Mouse (Mus musculus): ENCODE data around the gene Sgtb. TPM values are rescaled to one million over a fixed set of nuclear protein-coding genes. Genes with fewer than 3 reads are reported as not detected.

Sgtb gene
- total and polyA plus RNA-seq, 3 experiments, result 0.39 to 0.99 (median 0.57) TPM

DNA sequence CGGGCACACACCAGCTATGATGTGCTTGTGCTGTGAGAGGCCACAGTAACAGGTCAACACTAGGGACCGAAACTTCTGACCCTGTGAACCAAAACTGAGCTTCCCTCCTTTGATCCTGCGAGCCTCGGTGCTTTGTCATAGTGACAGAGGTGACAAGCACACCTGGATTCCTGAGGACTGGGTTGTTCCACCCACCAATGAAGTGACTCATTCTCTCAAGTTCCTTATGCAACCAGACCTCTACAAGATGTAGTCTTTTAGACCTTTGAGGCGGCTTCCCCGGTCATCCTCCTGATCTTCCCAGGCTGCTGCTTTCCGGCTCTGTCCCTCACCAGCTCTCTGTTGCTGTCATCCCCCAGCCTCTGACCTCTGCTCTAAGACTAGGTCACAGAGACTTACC, 27.0 kb upstream of the Sgtb start:
- intact Hi-C loops (cut with DNase I), result no loop called here
- Histone ChIP-seq H3K27me3 (ENCODE audit: control insufficient read depth, insufficient read depth, low read length) (no peaks in the 10 kb centered on the region), H3K9ac (ENCODE audit: low read depth, low read length) (no peak overlapping the region), H3K4me1 (ENCODE audit: control insufficient read depth, insufficient read depth, low read length) (no peaks in the 10 kb centered on the region), H3K27ac (no peak overlapping the region), H3K4me3 (no peak overlapping the region), H3K79me2 (replicated peaks; ENCODE audit: control insufficient read depth, insufficient read depth, low read length) (no peaks in the 10 kb centered on the region), H3K36me3 (ENCODE audit: control insufficient read depth, insufficient read depth, low read length) (no peaks in the 10 kb centered on the region)
- no peak for DNase-seq
- 96% methylated on average over 7 of the region's 7 CpGs for WGBS
- TF ChIP-seq POLR2A (IDR thresholded peaks at IDR 0.05; ENCODE audit: insufficient read depth, low read depth, low read length), result no peak
- TF ChIP-seq EP300 (IDR thresholded peaks at IDR 0.05; ENCODE audit: insufficient read depth, low read depth, low read length), result no peak
- TF ChIP-seq CTCF (IDR thresholded peaks at IDR 0.05), result no peak

DNA sequence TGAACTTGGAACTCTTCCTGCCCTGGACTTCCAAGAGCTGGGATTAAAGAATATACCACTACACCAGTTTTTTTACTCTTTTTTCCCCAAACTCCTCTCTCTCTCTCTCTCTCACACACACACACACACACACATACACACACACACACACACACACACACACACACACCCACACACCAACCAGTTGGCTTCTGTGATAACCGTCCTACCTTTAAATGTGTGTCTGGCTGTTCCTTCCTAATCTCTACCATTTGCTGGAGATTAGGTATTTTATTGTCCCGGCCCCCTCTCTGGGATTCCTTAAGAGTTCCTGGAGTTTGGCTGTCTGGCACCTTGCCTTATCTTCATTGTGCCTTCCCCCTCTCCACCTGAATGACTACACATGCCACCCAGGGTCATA, 24.9 kb upstream of the Sgtb start:
- intact Hi-C loops (cut with DNase I), result no loop called here
- no peaks in the 10 kb centered on the region for H3K36me3 ChIP-seq (ENCODE audit: control insufficient read depth, insufficient read depth, low read length)
- WGBS, result 56% methylated on average over 2 of the region's 2 CpGs
- no peak overlapping the region for H3K9ac ChIP-seq (ENCODE audit: low read depth, low read length)
- H3K4me1 ChIP-seq (ENCODE audit: control insufficient read depth, insufficient read depth, low read length), result no peaks in the 10 kb centered on the region; the same call in 1 of the 2 replicates
- H3K79me2 ChIP-seq (replicated peaks; ENCODE audit: control insufficient read depth, insufficient read depth, low read length), result no peaks in the 10 kb centered on the region
- no peaks in the 10 kb centered on the region for H3K27me3 ChIP-seq (ENCODE audit: control insufficient read depth, insufficient read depth, low read length)
- no peak for DNase-seq
- H3K27ac ChIP-seq, result no peak overlapping the region
- TF ChIP-seq CTCF (IDR thresholded peaks at IDR 0.05) (no peak), EP300 (IDR thresholded peaks at IDR 0.05; ENCODE audit: insufficient read depth, low read depth, low read length) (no peak), POLR2A (IDR thresholded peaks at IDR 0.05; ENCODE audit: insufficient read depth, low read depth, low read length) (no peak)
- H3K4me3 ChIP-seq, result no peak overlapping the region

DNA sequence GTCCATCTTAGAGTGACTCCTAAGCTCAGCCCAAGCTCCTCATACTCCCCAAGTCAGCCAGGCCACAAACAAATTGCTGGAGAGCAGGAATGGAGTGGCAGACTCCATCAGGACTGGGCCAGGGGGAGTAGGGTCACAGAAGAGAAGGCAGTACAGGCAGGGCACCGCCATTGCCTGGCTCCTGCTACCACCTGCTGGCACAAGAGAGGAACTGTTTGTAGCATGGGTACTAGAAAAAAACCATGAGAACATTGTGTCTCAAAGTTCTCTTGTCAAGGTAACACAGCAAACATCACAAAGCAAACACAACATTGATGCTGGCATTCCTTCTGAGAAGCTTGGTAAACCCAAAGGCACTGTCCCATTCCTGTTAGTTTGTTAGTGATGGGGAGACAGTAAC, 20.2 kb upstream of the Sgtb start:
- no peaks in the 10 kb centered on the region for H3K79me2 ChIP-seq (replicated peaks; ENCODE audit: control insufficient read depth, insufficient read depth, low read length)
- no peak overlapping the region for H3K27ac ChIP-seq
- H3K4me3 ChIP-seq, result no peak overlapping the region
- 12% methylated on average over 1 of the region's 1 CpGs for WGBS
- H3K4me1 ChIP-seq (ENCODE audit: control insufficient read depth, insufficient read depth, low read length), result no peaks in the 10 kb centered on the region; the same call in 1 of the 2 replicates
- TF ChIP-seq POLR2A (IDR thresholded peaks at IDR 0.05; ENCODE audit: insufficient read depth, low read depth, low read length) (no peak), EP300 (IDR thresholded peaks at IDR 0.05; ENCODE audit: insufficient read depth, low read depth, low read length) (peak; percentile 79), CTCF (IDR thresholded peaks at IDR 0.05) (peak; percentile 92)
- no peak overlapping the region for H3K9ac ChIP-seq (ENCODE audit: low read depth, low read length)
- peak; percentile 14 to 41 for DNase-seq
- H3K27me3 ChIP-seq (ENCODE audit: control insufficient read depth, insufficient read depth, low read length), result no peaks in the 10 kb centered on the region
- intact Hi-C loops (cut with DNase I), result loop anchor here (5.0 kb wide), 2 partner anchors 337 to 387 kb away; no protein-coding TSS in a partner anchor
- H3K36me3 ChIP-seq (ENCODE audit: control insufficient read depth, insufficient read depth, low read length), result no peaks in the 10 kb centered on the region

DNA sequence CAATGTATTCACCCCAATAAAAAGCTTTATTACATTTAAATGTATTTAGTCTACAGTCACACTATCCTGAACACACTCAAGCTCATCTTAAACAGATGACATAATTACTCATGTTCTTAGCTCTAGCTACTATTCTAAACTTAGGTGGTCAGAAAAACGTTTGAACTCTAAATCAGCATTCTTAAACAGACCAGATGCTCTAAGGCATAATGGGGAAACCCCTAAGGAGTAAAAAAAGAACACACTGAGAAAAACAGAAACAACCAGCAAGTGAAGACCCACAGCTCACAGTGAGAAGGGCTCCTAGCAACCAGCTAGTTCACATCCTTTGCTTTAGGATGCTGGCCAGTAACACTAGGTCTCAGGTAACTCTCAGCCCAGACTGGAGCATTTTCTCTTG, 17.8 kb upstream of the Sgtb start:
- Histone ChIP-seq H3K27me3 (ENCODE audit: control insufficient read depth, insufficient read depth, low read length) (no peaks in the 10 kb centered on the region), H3K27ac (no peak overlapping the region), H3K36me3 (ENCODE audit: control insufficient read depth, insufficient read depth, low read length) (no peaks in the 10 kb centered on the region), H3K4me3 (no peak overlapping the region), H3K9ac (ENCODE audit: low read depth, low read length) (no peak overlapping the region), H3K4me1 (ENCODE audit: control insufficient read depth, insufficient read depth, low read length) (peaks cover 5% of the 10 kb centered on the region), H3K79me2 (replicated peaks; ENCODE audit: control insufficient read depth, insufficient read depth, low read length) (no peaks in the 10 kb centered on the region)
- DNase-seq, result no peak
- WGBS, result 8% methylated on average over 1 of the region's 1 CpGs
- intact Hi-C loops (cut with DNase I), result no loop called here
- TF ChIP-seq CTCF (IDR thresholded peaks at IDR 0.05), result no peak
- no peak for TF ChIP-seq EP300 (IDR thresholded peaks at IDR 0.05; ENCODE audit: insufficient read depth, low read depth, low read length)
- TF ChIP-seq POLR2A (IDR thresholded peaks at IDR 0.05; ENCODE audit: insufficient read depth, low read depth, low read length), result no peak

DNA sequence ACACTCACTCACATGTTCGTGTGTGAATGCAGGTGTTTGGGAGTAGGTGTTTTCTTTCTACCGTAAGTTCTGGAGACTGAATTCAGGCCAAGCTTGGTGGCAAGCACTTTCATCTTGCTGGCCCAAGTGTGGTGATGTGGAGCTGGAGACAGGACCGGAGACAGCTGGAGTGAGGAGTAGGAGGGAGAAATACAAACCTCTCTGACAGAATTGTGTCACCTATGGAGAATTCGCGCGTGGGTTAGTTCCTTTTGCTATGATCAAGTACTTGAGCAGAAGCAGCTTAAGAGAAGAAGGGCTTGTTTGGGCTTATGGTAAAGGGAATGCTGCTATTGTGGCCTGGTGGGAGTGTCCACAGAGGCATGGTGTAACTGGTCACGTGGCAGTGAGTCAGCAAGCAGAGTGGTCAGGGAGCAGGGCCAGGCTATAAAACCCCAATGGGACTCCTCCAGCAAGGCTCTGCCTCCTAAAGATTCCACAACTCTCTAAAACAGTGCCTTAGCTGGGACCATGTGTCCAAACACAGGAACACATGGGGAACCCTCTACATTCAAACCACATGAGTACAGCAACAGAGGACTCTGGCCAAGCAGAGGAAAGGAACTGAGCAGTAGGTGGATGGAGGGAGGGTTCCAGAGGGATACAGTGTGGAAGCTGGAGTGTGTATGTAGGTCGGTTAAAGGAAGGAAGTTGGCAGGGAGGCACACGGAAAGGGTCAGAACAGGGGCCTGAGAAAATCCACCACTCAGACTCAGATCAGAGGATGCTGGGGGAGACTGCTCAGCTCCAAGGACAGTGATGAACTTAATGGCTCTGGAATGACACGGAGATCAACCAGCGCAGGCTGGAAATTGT, 14.8 kb upstream of the Sgtb start:
- DNase-seq, result peak in 1 of 2 experiments; percentile 45
- intact Hi-C loops (cut with DNase I), result no loop called here
- WGBS, result 65% methylated on average over 11 of the region's 11 CpGs

DNA sequence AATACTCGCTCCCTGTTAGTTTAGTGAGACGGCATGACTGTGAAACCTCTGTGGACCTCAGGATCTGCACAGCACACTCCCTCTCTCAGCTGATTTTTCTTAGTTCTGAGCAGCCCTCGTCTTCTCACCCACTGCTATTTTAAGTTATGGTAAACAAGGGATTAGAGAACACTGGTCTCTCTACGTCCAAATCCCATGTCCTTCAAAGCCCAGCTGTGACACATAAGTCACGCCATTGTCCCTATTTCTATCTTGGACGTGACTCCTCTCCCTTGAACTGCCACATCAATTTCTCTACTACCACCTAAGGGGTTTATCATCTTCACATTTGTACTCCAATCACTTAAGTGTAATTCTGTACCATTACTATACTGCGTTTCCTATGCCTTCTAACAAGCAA, 13.6 kb upstream of the Sgtb start:
- Histone ChIP-seq H3K9ac (ENCODE audit: low read depth, low read length) (no peak overlapping the region), H3K4me3 (no peak overlapping the region), H3K79me2 (replicated peaks; ENCODE audit: control insufficient read depth, insufficient read depth, low read length) (no peaks in the 10 kb centered on the region), H3K27ac (no peak overlapping the region), H3K36me3 (ENCODE audit: control insufficient read depth, insufficient read depth, low read length) (no peaks in the 10 kb centered on the region), H3K4me1 (ENCODE audit: control insufficient read depth, insufficient read depth, low read length) (peaks cover 8% of the 10 kb centered on the region), H3K27me3 (ENCODE audit: control insufficient read depth, insufficient read depth, low read length) (no peaks in the 10 kb centered on the region)
- DNase-seq, result no peak
- 65% methylated on average over 7 of the region's 7 CpGs for WGBS
- intact Hi-C loops (cut with DNase I), result no loop called here
- TF ChIP-seq CTCF (IDR thresholded peaks at IDR 0.05), result no peak
- no peak for TF ChIP-seq POLR2A (IDR thresholded peaks at IDR 0.05; ENCODE audit: insufficient read depth, low read depth, low read length)
- no peak for TF ChIP-seq EP300 (IDR thresholded peaks at IDR 0.05; ENCODE audit: insufficient read depth, low read depth, low read length)

More for the DNA sequence above, 14.8 kb upstream of the Sgtb start:
- Histone ChIP-seq H3K79me2 (replicated peaks; ENCODE audit: control insufficient read depth, insufficient read depth, low read length) (no peaks in the 10 kb centered on the region), H3K4me1 (ENCODE audit: control insufficient read depth, insufficient read depth, low read length) (peaks cover 8% of the 10 kb centered on the region), H3K36me3 (ENCODE audit: control insufficient read depth, insufficient read depth, low read length) (no peaks in the 10 kb centered on the region), H3K27me3 (ENCODE audit: control insufficient read depth, insufficient read depth, low read length) (no peaks in the 10 kb centered on the region), H3K27ac (no peak overlapping the region), H3K9ac (ENCODE audit: low read depth, low read length) (no peak overlapping the region), H3K4me3 (no peak overlapping the region)
- TF ChIP-seq POLR2A (IDR thresholded peaks at IDR 0.05; ENCODE audit: insufficient read depth, low read depth, low read length) (no peak), CTCF (IDR thresholded peaks at IDR 0.05) (no peak), EP300 (IDR thresholded peaks at IDR 0.05; ENCODE audit: insufficient read depth, low read depth, low read length) (no peak)

Data from heart, adult 2 months (tissue).